Mouse (Mus musculus) megakaryocyte-erythroid progenitor cell, adult 5-6 weeks (primary cell): ENCODE results near the gene Kcnc1. TPM values are rescaled to one million over a fixed set of nuclear protein-coding genes. Genes with fewer than 3 reads are reported as not detected.
A peak's percentile ranks its signal among the peaks of the same experiment; 100 is the strongest.

Experiments
- ATAC-seq: replicated peaks from 2 replicates; pipeline ENCODE4 v1.8.0; 2016; ENCODE audit warnings: mild to moderate bottlenecking, inconsistent platforms; ENCODE audit not compliant: severe bottlenecking, poor library complexity, low FRiP score, low TSS enrichment
- total RNA-seq, 2 experiments: library from RNA; stranded (forward) in 1 of 2; stranded (reverse) in 1 of 2; fragments of 200-1000, 215-1000 nt in 1 of 2; fragments of >200 nt in 1 of 2; fragmentation: Nextera tagmentation in 1 of 2; gene quantifications; 2 replicates each; pipeline ENCODE4 v1.2.3; 2014 to 2017

The Kcnc1 gene
- total RNA-seq, 2 experiments from 2014 or later: 0.19 to 10.7 TPM

DNA sequence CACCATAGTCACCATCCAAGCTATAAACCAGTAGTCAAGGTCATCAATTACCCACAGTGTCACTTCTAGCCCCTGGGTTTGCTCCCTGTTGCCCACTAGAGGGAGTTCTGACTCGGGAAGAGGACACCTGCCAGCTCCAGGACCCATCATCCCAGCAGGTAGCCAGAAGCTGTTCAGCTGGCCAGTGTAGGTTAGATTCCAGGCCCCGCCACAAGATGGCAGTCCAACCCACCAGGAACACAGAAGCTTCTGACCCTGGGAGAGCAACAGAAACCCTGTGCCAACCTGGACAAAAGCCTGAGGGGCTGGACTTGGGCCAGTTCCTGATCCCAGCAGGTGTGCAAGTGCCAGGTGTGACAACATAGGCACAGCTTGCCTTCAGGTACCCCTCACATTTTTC lies 3.2 kb upstream of the Kcnc1 start:
- peak; percentile 64 for ATAC-seq

DNA sequence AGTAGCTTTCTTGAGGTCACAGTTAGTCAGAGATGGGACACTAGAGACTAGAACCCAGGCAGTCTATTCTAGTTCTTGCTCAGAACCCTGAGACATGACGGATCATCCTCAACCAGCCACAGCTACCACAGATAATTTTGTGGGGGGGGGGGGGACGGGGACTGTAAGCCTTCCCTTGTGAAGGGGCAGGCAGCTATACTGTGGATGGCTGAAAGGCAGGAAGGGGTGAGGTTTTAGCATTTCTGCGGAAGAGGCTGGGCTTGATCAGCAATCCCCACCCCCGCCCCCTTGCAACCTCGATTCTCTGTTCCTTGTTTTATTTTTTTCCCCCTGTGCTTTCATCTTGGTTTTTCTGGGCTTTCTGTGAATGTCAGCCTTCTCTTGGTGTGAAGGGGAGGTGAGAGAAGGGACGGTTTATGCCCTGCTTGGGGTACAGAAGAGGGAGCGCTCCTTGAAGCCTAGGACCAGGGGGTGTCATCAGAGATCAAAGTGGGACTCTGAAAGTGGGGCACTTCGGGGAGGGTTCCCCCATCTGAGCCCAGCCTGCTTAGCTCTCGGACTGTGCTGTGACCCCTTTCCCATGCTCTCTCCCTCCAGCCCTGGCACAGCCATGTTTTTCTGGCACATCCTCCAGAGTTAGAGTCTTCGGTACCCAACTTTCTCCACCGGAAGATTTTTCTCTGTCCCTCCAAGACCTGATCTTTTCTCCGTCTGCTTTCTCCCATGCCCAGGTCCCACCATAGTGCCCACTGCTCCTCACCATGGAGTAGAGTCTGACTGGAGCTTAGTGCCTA lies 2.4 kb upstream of the Kcnc1 start:
- no peak for ATAC-seq

DNA sequence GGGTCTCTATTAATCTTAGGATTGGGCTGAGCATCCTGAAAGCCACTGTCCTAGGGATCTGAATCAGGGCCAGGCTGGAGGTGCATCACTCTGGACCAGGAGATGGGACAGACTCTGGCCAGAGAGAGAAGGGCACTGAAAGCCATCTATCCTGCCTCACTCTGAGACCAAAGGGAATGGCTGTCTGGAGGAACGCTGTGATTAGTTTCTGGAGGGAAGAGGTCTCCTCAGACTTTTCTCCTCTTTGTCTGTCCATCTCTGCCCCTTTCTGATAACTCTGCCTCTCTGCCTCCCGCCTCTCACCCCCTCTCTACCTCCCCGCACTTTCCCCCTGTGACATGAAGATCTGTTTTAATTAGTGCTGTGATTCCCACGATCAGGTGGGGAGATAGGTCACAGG lies 1.4 kb upstream of the Kcnc1 start:
- ATAC-seq: no peak

DNA sequence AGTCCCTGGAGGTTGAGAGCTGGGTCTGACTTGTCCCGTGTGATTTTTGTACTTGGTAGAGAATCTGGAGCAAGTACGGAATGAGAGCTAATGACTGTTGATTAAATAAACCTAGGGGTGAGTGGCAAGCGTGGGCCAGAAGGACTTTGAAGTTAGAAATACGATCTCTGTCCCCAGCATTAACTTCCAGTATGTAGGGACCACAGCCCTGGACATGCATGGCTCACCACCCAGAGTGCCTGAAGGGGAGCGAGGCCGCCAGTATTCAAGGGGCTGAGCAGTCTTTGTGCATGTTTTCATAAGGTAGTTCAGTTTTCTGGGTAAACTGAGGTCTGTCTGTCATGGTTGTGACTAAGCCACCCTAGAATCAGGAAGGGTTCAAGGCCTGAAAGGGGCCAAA lies 726 bp upstream of the Kcnc1 start:
- no peak for ATAC-seq

DNA sequence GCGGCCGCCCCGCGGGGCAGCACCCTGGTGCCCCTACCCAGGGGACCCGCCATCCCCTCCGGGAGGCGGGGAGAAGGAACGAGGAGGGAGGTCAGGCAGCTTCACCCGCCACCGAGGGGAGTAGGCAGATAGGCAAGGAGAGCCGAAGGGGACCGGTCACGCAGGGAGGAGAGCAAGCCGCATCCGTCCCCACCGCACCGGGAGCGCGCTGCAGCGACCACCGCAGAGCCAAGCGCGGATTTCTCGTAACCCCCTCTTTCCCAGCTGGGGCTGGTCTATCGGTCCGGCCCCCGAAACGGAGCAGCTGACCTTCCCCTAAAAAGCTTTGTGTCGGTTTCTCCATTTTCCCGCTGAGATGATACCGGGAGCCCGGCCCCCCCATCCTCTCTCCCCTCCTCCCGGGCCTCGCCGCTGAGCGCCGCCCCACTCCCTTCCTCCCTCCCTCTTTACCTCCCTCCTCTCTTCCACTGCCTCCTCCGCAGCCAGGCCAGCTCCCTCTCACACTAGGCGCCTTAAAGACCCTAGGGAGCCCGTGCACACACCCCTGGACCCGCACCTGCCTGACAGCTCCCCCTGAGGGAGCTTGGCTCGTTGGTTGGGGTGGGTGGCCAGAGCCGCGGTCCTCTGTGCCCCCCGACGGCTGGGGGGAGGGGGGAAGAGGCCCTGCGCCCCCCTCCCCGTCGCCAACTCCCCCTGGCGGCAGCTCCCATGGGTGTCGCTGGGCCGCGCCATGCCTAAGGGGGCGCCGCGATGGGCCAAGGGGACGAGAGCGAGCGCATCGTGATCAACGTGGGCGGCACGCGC lies 833 bp downstream of the Kcnc1 start:
- ATAC-seq: 0 out of 2 replicates have a peak, but pooled peaks have one; percentile 3

DNA sequence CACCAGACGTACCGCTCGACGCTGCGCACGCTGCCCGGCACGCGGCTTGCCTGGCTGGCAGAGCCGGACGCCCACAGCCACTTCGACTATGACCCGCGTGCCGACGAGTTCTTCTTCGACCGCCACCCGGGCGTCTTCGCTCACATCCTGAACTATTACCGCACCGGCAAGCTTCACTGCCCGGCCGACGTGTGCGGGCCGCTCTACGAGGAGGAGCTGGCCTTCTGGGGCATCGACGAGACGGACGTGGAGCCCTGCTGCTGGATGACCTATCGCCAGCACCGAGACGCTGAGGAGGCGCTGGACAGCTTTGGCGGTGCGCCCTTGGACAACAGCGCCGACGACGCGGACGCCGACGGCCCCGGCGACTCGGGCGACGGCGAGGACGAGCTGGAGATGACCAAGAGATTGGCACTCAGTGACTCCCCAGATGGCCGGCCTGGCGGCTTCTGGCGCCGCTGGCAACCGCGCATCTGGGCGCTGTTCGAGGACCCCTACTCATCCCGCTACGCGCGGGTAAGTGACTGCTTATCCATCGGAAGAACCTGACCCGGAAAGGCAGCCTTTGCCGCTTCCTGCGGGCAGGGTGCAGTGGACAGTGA lies 1.5 kb downstream of the Kcnc1 start:
- ATAC-seq: no peak

DNA sequence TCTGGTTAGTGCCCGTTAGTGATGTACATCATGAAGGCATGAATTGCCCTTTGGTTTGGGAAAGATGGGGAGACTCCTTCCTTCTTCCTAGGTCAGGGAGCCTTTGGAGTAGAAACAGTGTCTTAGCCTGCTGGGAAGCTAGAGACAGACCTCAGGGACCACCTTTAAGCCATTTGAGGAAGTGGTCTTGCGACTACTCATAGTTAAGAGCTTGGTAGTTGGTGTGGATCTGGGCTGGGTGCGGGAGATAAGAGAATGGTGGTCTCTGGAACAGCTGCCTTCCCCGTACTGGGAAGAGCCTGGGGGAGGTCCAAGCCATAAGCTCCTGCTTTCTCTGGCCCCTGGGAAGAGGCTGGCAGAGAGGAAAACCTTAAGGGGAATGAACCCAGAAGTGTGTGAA lies 2.3 kb downstream of the Kcnc1 start:
- ATAC-seq: no peak

GRCm38 (mm10) chr7:46399676-46400075 lies 3.4 kb downstream of the Kcnc1 start:
- no peak for ATAC-seq

GRCm38 (mm10) chr7:46400346-46400745 lies 4.0 kb downstream of the Kcnc1 start:
- no peak for ATAC-seq

- ATAC-seq: no peak
These were observed 5.3 kb downstream of the Kcnc1 start for GRCm38 (mm10) chr7:46401371-46402180.

DNA sequence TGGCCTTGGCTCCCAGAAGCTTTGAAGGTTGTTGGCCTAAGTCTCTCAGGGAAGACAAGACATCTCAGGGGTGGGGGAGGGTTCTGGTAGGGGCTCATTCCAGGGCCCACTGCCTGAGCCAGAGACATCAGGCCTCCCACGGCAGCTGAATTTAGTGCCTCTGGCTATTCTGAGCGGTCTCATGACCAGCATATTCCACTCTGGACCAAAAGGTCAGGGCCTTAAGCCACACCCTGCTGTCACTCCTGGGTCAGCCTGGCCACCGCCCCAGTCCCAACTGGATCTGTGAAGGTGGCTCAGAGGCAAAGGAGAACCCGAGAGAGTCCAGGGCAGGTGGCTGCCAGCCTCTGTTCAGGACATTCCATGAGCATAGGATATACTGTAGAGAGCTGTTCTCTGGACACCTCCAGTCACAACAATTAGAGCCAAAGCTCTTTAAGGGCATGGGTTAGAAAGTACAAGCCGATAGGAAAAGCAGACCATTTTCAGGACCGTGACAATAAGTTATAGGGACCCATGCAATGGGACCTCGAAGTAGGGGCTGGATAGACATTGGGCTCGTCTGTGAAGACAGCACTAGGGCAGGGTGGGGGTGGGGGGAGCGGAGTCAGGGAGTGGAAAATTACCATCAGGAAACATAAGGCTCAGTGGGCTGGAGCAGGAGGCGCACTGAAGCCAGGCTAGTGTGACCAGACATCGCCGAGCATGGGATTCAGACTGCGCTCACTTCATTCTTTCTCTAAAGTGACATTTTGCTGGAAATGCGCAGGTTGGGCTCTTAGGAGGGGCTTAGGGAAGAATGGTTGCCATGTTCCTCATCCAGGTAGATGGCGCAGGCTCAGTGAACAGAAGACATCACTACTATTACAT lies 7.6 kb downstream of the Kcnc1 start:
- no peak for ATAC-seq

DNA sequence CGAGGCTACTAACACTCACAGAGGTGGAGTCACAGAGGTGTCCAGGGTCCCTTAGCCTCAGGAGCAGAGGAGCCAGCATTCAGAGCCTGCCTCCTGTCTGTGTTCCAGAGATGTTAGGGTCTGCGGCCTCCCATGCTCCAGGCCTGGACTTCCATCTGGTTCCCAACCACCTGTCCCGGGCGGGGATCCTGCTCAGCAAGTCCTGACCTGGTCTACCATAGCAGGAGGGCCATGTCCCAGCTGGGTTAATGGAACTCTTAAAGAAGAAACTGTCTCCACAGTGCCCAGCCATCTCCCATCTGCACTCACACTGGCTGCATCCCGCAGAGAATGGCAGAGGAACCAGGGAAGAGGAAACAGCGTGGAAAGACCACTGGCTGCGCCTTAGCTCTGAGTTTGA lies 8.5 kb downstream of the Kcnc1 start:
- no peak for ATAC-seq

- ATAC-seq: no peak
These were observed 12.3 kb downstream of the Kcnc1 start for GRCm38 (mm10) chr7:46408606-46409005.

GRCm38 (mm10) chr7:46409204-46409789 lies 13.0 kb downstream of the Kcnc1 start:
- no peak for ATAC-seq

DNA sequence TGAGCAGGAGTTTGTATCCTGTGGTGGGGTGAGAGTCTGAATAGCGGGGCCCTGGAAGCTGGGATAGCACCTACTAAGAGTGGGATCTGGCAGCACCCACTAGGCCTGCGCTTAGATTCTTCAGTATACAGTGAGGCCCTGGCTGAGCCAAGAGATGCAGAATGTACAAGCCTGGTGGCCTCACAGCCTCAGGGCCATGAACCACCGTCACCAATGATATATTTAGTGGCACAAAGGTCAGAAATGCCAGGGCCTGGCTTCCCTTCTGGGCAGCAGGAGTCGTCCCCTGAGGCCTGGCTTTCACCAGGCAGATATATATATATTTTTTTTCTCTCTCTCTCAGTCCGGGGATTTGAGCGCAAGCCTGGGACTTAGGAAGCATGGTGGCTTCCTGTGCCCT lies 14.4 kb downstream of the Kcnc1 start:
- no peak for ATAC-seq

- ATAC-seq: no peak
These were observed 16.5 kb downstream of the Kcnc1 start for GRCm38 (mm10) chr7:46412823-46413222.

- no peak for ATAC-seq
These were observed 17.8 kb downstream of the Kcnc1 start for GRCm38 (mm10) chr7:46413959-46414725.
